Mouse (Mus musculus) C2C12 (cell line): ENCODE results near the gene Dtx3l. TPM values are rescaled to one million over a fixed set of nuclear protein-coding genes. Genes with fewer than 3 reads are reported as not detected.
"Not testable (repeated sequence)": the region's sequence is repeated elsewhere in the genome, so short reads cannot be mapped to it uniquely, and the experiment has no call there.

Source experiments
- H3K27me3 ChIP-seq: one replicate; pipeline ENCODE4 v1.6.1; 2011; ENCODE audit not compliant: control insufficient read depth, insufficient read depth, insufficient read length
- H3K36me3 ChIP-seq: one replicate; pipeline ENCODE4 v1.6.1; 2011; ENCODE audit not compliant: control insufficient read depth, insufficient read depth
- H3K4me3 ChIP-seq: one replicate; pipeline ENCODE4 v1.5.1; 2011; ENCODE audit warnings: mild to moderate bottlenecking, control low read depth; ENCODE audit not compliant: poor library complexity, insufficient read depth, severe bottlenecking
- H3K79me2 ChIP-seq: one replicate; pipeline ENCODE4 v1.6.1; 2011; ENCODE audit not compliant: control insufficient read depth, insufficient read depth
- H3K79me3 ChIP-seq: one replicate; pipeline ENCODE4 v1.6.1; 2011; ENCODE audit warnings: low read depth, control low read depth
- H3ac ChIP-seq: one replicate; pipeline ENCODE3; 2011; ENCODE audit warnings: low read depth; ENCODE audit not compliant: control insufficient read depth, insufficient read length
- CEBPB ChIP-seq: IDR thresholded peaks from one replicate; pipeline ENCODE4 v1.6.1; 2011; ENCODE audit warnings: low read depth, mild to moderate bottlenecking, control low read depth, moderate library complexity
- CTCF ChIP-seq: IDR thresholded peaks from one replicate; pipeline ENCODE4 v1.5.1; 2011; ENCODE audit not compliant: control insufficient read depth, insufficient read depth, insufficient read length
- FOSL1 ChIP-seq: IDR thresholded peaks from one replicate; pipeline ENCODE4 v1.8.0; 2011; ENCODE audit warnings: mild to moderate bottlenecking, low read length; ENCODE audit not compliant: poor library complexity, insufficient read depth, severe bottlenecking
- MAX ChIP-seq: IDR thresholded peaks from one replicate; pipeline ENCODE4 v1.6.1; 2011; ENCODE audit warnings: mild to moderate bottlenecking, control low read depth
- MYOD1 ChIP-seq: IDR thresholded peaks from one replicate; pipeline ENCODE4 v1.6.1; 2011; ENCODE audit warnings: low read depth; ENCODE audit not compliant: control insufficient read depth, insufficient read length
- MYOG ChIP-seq: IDR thresholded peaks from one replicate; pipeline ENCODE4 v1.6.1; 2011; ENCODE audit not compliant: control insufficient read depth, insufficient read length; ENCODE audit errors: extremely low read depth
- USF1 ChIP-seq: IDR thresholded peaks from one replicate; pipeline ENCODE4 v1.6.1; 2011; ENCODE audit warnings: low read depth, mild to moderate bottlenecking, control low read depth, moderate library complexity
- polyA plus RNA-seq: library from polyadenylated mRNA; unstranded; fragments of >200 nt; fragmentation: generic; extraction: Trizol; gene quantifications from one replicate; pipeline ENCODE4 v1.2.1, GENCODE M21; 2012; ENCODE audit warnings: missing spikeins

Gene Dtx3l
- polyA plus RNA-seq, 1 experiment: 0.41 TPM

- no peak overlapping the region for H3ac ChIP-seq
- peaks cover 37% of the 10 kb centered on the region for H3K79me3 ChIP-seq
- peak overlapping the region; percentile 57 for H3K4me3 ChIP-seq
Observed at GRCm38 (mm10) chr16:35982506-35982901, 43.6 kb upstream of the Dtx3l start.

GRCm38 (mm10) chr16:35981363-35981821 lies 42.4 kb upstream of the Dtx3l start:
- peaks cover 26% of the 10 kb centered on the region for H3K79me3 ChIP-seq
- H3K27me3 ChIP-seq: no peaks in the 10 kb centered on the region
- no peak overlapping the region for H3ac ChIP-seq
- no peak for TF ChIP-seq MYOD1
- peak; percentile 49 for TF ChIP-seq CEBPB
- no peaks in the 10 kb centered on the region for H3K36me3 ChIP-seq
- no peak overlapping the region for H3K4me3 ChIP-seq
- H3K79me2 ChIP-seq: peaks cover 28% of the 10 kb centered on the region

More at GRCm38 (mm10) chr16:35982506-35982901, 43.6 kb upstream of the Dtx3l start:
- TF ChIP-seq MAX: no peak
- no peak for TF ChIP-seq CEBPB
- no peak for TF ChIP-seq CTCF
- TF ChIP-seq USF1: no peak
- TF ChIP-seq FOSL1: no peak
- no peak for TF ChIP-seq MYOG
- TF ChIP-seq MYOD1: no peak
- peaks cover 39% of the 10 kb centered on the region for H3K79me2 ChIP-seq
- H3K36me3 ChIP-seq: no peaks in the 10 kb centered on the region
- H3K27me3 ChIP-seq: no peaks in the 10 kb centered on the region

GRCm38 (mm10) chr16:35978450-35978849 lies 39.5 kb upstream of the Dtx3l start, which contains the start of gene Kpna1:
Kpna1 (plus strand) TSS chr16:35978750.
- H3K79me3 ChIP-seq, H3K27me3 ChIP-seq, H3K4me3 ChIP-seq, H3K36me3 ChIP-seq, H3K79me2 ChIP-seq, H3ac ChIP-seq: not testable (repeated sequence)

GRCm38 (mm10) chr16:35974021-35974420 lies 35.1 kb upstream of the Dtx3l start:
- Histone ChIP-seq H3K79me3 (no peaks in the 10 kb centered on the region), H3K36me3 (no peaks in the 10 kb centered on the region), H3K4me3 (no peak overlapping the region), H3K27me3 (no peaks in the 10 kb centered on the region), H3K79me2 (no peaks in the 10 kb centered on the region), H3ac (no peak overlapping the region)
- TF ChIP-seq MYOD1: no peak
- TF ChIP-seq USF1: no peak
- no peak for TF ChIP-seq CEBPB

GRCm38 (mm10) chr16:35968149-35968548 lies 29.2 kb upstream of the Dtx3l start:
- TF ChIP-seq CTCF: no peak
- no peak for TF ChIP-seq FOSL1
- TF ChIP-seq MAX: no peak
- TF ChIP-seq MYOD1: no peak
- no peak for TF ChIP-seq CEBPB
- TF ChIP-seq USF1: no peak
- no peak for TF ChIP-seq MYOG
- no peaks in the 10 kb centered on the region for H3K79me3 ChIP-seq
- H3K36me3 ChIP-seq: no peaks in the 10 kb centered on the region
- no peak overlapping the region for H3K4me3 ChIP-seq
- H3K27me3 ChIP-seq: no peaks in the 10 kb centered on the region
- H3ac ChIP-seq: no peak overlapping the region
- H3K79me2 ChIP-seq: no peaks in the 10 kb centered on the region

GRCm38 (mm10) chr16:35967319-35967718 lies 28.4 kb upstream of the Dtx3l start:
- H3ac ChIP-seq: no peak overlapping the region
- H3K36me3 ChIP-seq: no peaks in the 10 kb centered on the region
- no peaks in the 10 kb centered on the region for H3K27me3 ChIP-seq
- H3K4me3 ChIP-seq: no peak overlapping the region
- no peaks in the 10 kb centered on the region for H3K79me3 ChIP-seq
- TF ChIP-seq CTCF: no peak
- no peak for TF ChIP-seq MYOG
- no peak for TF ChIP-seq CEBPB
- no peak for TF ChIP-seq MAX
- TF ChIP-seq USF1: no peak
- TF ChIP-seq MYOD1: no peak
- TF ChIP-seq FOSL1: no peak
- no peaks in the 10 kb centered on the region for H3K79me2 ChIP-seq
